Mouse (Mus musculus): ENCODE measurements around the gene Ntm. TPM values are rescaled to one million over a fixed set of nuclear protein-coding genes. Genes with fewer than 3 reads are reported as not detected.

The Ntm gene
- polyA plus RNA-seq, 1 experiment from 2014 or later = 264 TPM

- peaks cover 14% of the 10 kb centered on the region for H3K4me1 ChIP-seq (ENCODE audit: control insufficient read depth, insufficient read depth, low read depth, low read length)
- no peak overlapping the region for H3K4me3 ChIP-seq (ENCODE audit: low read length)
- no peaks in the 10 kb centered on the region for H3K27me3 ChIP-seq (replicated peaks; ENCODE audit: control insufficient read depth, insufficient read depth, low read length)
- no peak overlapping the region for H3K27ac ChIP-seq (ENCODE audit: low read depth, low read length)
- no peaks in the 10 kb centered on the region for H3K36me3 ChIP-seq (ENCODE audit: control insufficient read depth, insufficient read depth, low read length)
- H3K9me3 ChIP-seq (ENCODE audit: control insufficient read depth, low read length) = no peaks in the 10 kb centered on the region
- H3K9ac ChIP-seq (ENCODE audit: low read depth, low read length) = no peak overlapping the region
- ATAC-seq = no peak
- H3K4me2 ChIP-seq (ENCODE audit: low read length) = no peak overlapping the region
- 58% methylated on average over 3 of the region's 3 CpGs for WGBS
These were observed 231.3 kb downstream of the Ntm start for GRCm38 (mm10) chr9:29731672-29732071.

DNA sequence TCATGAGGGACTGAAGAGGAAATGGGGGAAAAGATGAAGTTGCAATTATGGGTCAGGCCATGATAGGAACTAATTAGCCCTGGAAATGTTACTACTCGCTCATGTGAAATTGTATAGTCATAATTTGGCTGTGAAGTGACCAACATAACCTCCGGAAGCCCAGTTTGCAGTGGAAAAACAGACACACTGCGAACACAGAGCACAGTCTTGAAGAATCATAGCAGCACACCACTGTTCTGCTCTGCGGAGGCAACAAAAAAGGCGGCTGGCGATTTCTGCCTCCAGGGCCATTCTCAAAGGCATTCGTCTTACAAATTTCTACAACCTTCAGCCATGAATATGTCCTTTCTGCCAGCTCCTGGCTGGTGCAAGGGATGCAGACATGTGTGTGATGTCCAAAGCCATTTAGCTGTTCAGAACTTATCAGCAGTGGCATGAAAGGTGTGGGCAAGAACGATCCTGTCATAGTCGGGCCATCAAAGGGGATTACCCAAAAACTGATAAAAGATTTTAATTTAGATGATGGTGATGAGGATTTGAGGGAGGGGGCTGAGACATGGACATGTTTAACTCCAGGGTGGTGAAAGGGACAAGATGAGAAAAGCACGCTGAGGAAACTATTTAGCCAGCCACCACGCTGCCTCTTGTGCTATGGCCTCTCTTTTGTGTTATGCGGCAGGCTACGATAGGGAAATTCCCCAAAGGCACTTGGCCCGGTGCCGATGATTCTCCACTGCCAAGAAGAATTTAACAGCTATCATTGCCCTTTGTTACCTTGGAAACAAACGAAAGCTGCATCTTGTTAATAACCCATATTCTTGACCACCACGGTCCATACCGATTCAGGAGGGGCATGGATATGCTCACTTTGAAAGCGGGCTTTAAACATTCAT, 235.2 kb downstream of the Ntm start:
- Histone ChIP-seq H3K9me3 (ENCODE audit: control insufficient read depth, low read length) (no peaks in the 10 kb centered on the region), H3K9ac (ENCODE audit: low read depth, low read length) (no peak overlapping the region; the same call in 1 of the 2 replicates), H3K4me3 (ENCODE audit: low read length) (no peak overlapping the region), H3K27me3 (replicated peaks; ENCODE audit: control insufficient read depth, insufficient read depth, low read length) (no peaks in the 10 kb centered on the region), H3K36me3 (ENCODE audit: control insufficient read depth, insufficient read depth, low read length) (no peaks in the 10 kb centered on the region), H3K4me1 (ENCODE audit: control insufficient read depth, insufficient read depth, low read depth, low read length) (peaks cover 17% of the 10 kb centered on the region), H3K27ac (ENCODE audit: low read depth, low read length) (peak overlapping the region; percentile 6; the same call in 1 of the 2 replicates), H3K4me2 (ENCODE audit: low read length) (peak overlapping the region; percentile 13)
- peak; percentile 72 for ATAC-seq
- 39% methylated on average over 19 of the region's 19 CpGs for whole genome bisulfite sequencing

- no peak overlapping the region for H3K9ac ChIP-seq (ENCODE audit: low read depth, low read length)
These were observed 241.5 kb downstream of the Ntm start for GRCm38 (mm10) chr9:29721461-29721860.

DNA sequence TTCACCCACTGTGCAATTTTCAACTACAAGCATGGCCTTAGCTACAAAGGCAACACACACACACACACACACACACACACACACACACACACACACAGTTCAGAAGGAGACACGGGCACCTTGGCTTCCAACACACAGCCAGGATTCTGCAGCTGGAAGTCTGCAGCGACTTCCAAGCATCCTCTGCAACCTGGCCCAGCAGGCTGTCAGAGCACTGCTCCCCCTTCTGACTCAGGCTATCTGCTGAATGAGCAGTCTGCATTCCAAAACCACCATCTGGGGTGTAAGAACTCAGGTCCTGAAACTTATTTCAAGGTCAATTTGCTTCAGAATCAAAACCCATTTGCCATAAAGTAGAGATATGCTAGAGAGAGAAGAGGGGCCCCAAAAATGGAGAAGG, 246.1 kb downstream of the Ntm start:
- Histone ChIP-seq H3K27ac (ENCODE audit: low read depth, low read length) (no peak overlapping the region), H3K36me3 (ENCODE audit: control insufficient read depth, insufficient read depth, low read length) (no peaks in the 10 kb centered on the region), H3K9me3 (ENCODE audit: control insufficient read depth, low read length) (no peaks in the 10 kb centered on the region), H3K9ac (ENCODE audit: low read depth, low read length) (no peak overlapping the region), H3K4me2 (ENCODE audit: low read length) (no peak overlapping the region), H3K27me3 (replicated peaks; ENCODE audit: control insufficient read depth, insufficient read depth, low read length) (no peaks in the 10 kb centered on the region), H3K4me3 (ENCODE audit: low read length) (no peak overlapping the region), H3K4me1 (ENCODE audit: control insufficient read depth, insufficient read depth, low read depth, low read length) (no peaks in the 10 kb centered on the region)
- 51% methylated on average over 2 of the region's 2 CpGs for WGBS
- no peak for ATAC-seq

More at GRCm38 (mm10) chr9:29721461-29721860, 241.5 kb downstream of the Ntm start:
- H3K27me3 ChIP-seq (replicated peaks; ENCODE audit: control insufficient read depth, insufficient read depth, low read length) = no peaks in the 10 kb centered on the region
- H3K4me1 ChIP-seq (ENCODE audit: control insufficient read depth, insufficient read depth, low read depth, low read length) = peaks cover 3% of the 10 kb centered on the region
- no peaks in the 10 kb centered on the region for H3K36me3 ChIP-seq (ENCODE audit: control insufficient read depth, insufficient read depth, low read length)
- WGBS = 32% methylated on average over 1 of the region's 1 CpGs
- no peak overlapping the region for H3K4me3 ChIP-seq (ENCODE audit: low read length)
- ATAC-seq = no peak
- no peak overlapping the region for H3K4me2 ChIP-seq (ENCODE audit: low read length)
- H3K27ac ChIP-seq (ENCODE audit: low read depth, low read length) = no peak overlapping the region
- H3K9me3 ChIP-seq (ENCODE audit: control insufficient read depth, low read length) = no peaks in the 10 kb centered on the region

DNA sequence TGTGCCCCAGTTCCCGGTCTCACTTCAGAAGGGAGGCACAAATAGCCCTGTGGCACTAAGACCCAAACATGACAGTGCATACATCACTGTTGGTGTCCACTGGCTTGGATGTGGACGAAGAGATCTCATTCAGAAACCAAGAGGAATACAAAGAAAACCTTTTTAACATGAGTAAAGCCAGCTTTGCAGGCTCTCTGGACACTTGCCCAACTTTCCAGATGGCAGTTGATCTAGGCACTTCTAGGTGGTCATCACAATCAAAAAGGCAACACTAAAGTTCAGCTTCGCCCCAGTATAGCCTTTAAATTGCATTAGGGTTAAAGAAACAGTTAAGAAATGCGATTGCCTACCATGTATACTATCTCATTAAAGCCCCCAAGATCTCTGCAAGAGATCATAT, 264.7 kb downstream of the Ntm start:
- no peak for ATAC-seq
- H3K4me1 ChIP-seq (ENCODE audit: control insufficient read depth, insufficient read depth, low read depth, low read length) = no peaks in the 10 kb centered on the region
- 82% methylated on average over 4 of the region's 4 CpGs for WGBS
- no peaks in the 10 kb centered on the region for H3K36me3 ChIP-seq (ENCODE audit: control insufficient read depth, insufficient read depth, low read length)
- H3K27ac ChIP-seq (ENCODE audit: low read depth, low read length) = no peak overlapping the region
- no peaks in the 10 kb centered on the region for H3K27me3 ChIP-seq (replicated peaks; ENCODE audit: control insufficient read depth, insufficient read depth, low read length)
- H3K4me2 ChIP-seq (ENCODE audit: low read length) = no peak overlapping the region
- H3K9me3 ChIP-seq (ENCODE audit: control insufficient read depth, low read length) = no peaks in the 10 kb centered on the region
- no peak overlapping the region for H3K4me3 ChIP-seq (ENCODE audit: low read length)
- H3K9ac ChIP-seq (ENCODE audit: low read depth, low read length) = no peak overlapping the region

GRCm38 (mm10) chr9:29694151-29694550, 268.8 kb downstream of the Ntm start:
- Histone ChIP-seq H3K4me3 (ENCODE audit: low read length) (no peak overlapping the region), H3K27me3 (replicated peaks; ENCODE audit: control insufficient read depth, insufficient read depth, low read length) (no peaks in the 10 kb centered on the region), H3K4me1 (ENCODE audit: control insufficient read depth, insufficient read depth, low read depth, low read length) (peaks cover 3% of the 10 kb centered on the region), H3K9ac (ENCODE audit: low read depth, low read length) (no peak overlapping the region), H3K9me3 (ENCODE audit: control insufficient read depth, low read length) (no peaks in the 10 kb centered on the region), H3K4me2 (ENCODE audit: low read length) (no peak overlapping the region), H3K27ac (ENCODE audit: low read depth, low read length) (no peak overlapping the region), H3K36me3 (ENCODE audit: control insufficient read depth, insufficient read depth, low read length) (no peaks in the 10 kb centered on the region)
- 41% methylated on average over 2 of the region's 2 CpGs for WGBS
- ATAC-seq = no peak

DNA sequence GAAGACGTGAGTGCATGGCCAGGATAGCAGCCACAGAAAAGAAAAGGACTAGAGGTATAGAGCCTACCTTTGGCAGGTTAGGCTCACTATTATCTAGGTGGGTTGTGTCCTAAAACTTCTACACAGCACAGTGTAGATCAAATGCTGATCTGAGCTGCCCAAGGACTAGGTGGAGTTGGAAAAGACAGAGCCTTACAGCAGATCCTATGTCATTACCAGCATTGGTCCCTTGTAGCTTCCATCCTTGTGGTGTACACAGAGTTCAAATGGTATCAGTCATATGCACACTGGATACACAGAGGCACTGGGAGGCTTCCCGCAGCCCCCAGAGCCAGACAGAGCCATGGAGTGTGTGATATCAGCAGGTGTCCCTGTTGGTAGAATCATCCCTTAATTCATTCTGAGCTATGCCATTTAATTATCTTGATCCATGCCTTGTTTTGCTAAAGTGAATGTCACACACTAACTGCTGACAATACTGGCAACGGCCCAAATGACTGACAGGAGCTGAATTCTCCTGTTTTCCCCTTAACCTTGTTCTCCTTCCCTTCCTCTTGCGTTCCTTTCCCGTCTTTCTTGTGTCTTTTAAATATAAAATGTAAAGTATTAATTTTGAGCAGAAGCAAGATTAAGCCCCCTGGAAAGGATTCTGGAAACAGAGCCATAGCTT, 271.6 kb downstream of the Ntm start:
- Histone ChIP-seq H3K4me3 (ENCODE audit: low read length) (no peak overlapping the region), H3K27me3 (replicated peaks; ENCODE audit: control insufficient read depth, insufficient read depth, low read length) (no peaks in the 10 kb centered on the region), H3K4me2 (ENCODE audit: low read length) (no peak overlapping the region), H3K9me3 (ENCODE audit: control insufficient read depth, low read length) (no peaks in the 10 kb centered on the region), H3K36me3 (ENCODE audit: control insufficient read depth, insufficient read depth, low read length) (no peaks in the 10 kb centered on the region), H3K9ac (ENCODE audit: low read depth, low read length) (no peak overlapping the region), H3K4me1 (ENCODE audit: control insufficient read depth, insufficient read depth, low read depth, low read length) (peaks cover 3% of the 10 kb centered on the region), H3K27ac (ENCODE audit: low read depth, low read length) (no peak overlapping the region)
- no peak for ATAC-seq
- 53% methylated on average over 5 of the region's 5 CpGs for WGBS

- no peaks in the 10 kb centered on the region for H3K27me3 ChIP-seq (replicated peaks; ENCODE audit: control insufficient read depth, insufficient read depth, low read length)
- no peaks in the 10 kb centered on the region for H3K36me3 ChIP-seq (ENCODE audit: control insufficient read depth, insufficient read depth, low read length)
- H3K4me2 ChIP-seq (ENCODE audit: low read length) = no peak overlapping the region
- H3K27ac ChIP-seq (ENCODE audit: low read depth, low read length) = no peak overlapping the region
- WGBS = 59% methylated on average over 6 of the region's 6 CpGs
- ATAC-seq = no peak
- no peak overlapping the region for H3K9ac ChIP-seq (ENCODE audit: low read depth, low read length)
- H3K4me1 ChIP-seq (ENCODE audit: control insufficient read depth, insufficient read depth, low read depth, low read length) = no peaks in the 10 kb centered on the region
- no peak overlapping the region for H3K4me3 ChIP-seq (ENCODE audit: low read length)
- no peaks in the 10 kb centered on the region for H3K9me3 ChIP-seq (ENCODE audit: control insufficient read depth, low read length)
These were observed 280.7 kb downstream of the Ntm start for GRCm38 (mm10) chr9:29682224-29682623.

DNA sequence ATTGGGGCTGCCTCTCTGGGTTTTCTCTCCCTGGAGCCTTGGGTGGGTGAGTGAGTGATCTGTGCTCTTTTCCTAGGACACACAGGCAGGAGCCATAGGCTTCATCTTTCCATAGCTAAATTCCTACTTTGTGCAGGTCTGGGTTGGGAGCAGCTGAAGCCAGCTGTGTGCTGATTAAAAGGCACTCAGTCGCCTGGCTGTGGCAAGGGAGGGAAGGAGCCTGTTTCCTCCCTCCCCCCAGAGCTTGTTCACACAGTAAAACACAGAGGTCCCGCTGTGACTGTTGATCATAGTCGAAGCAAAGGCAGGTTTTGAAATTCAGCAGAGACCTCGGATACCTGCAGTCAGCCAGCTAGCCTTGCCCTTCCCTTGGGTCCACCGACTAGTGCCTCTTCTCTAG, 282.3 kb downstream of the Ntm start:
- Histone ChIP-seq H3K4me1 (ENCODE audit: control insufficient read depth, insufficient read depth, low read depth, low read length) (no peaks in the 10 kb centered on the region), H3K27me3 (replicated peaks; ENCODE audit: control insufficient read depth, insufficient read depth, low read length) (no peaks in the 10 kb centered on the region), H3K4me2 (ENCODE audit: low read length) (no peak overlapping the region), H3K9ac (ENCODE audit: low read depth, low read length) (no peak overlapping the region), H3K27ac (ENCODE audit: low read depth, low read length) (no peak overlapping the region), H3K9me3 (ENCODE audit: control insufficient read depth, low read length) (no peaks in the 10 kb centered on the region), H3K36me3 (ENCODE audit: control insufficient read depth, insufficient read depth, low read length) (no peaks in the 10 kb centered on the region), H3K4me3 (ENCODE audit: low read length) (no peak overlapping the region)
- WGBS = 13% methylated on average over 5 of the region's 5 CpGs
- ATAC-seq = no peak
